Mouse (Mus musculus) ES-Bruce4 (cell line): ENCODE data around the gene Arhgap6.

ENCODE experiments used
- CTCF ChIP-seq: IDR thresholded peaks from one replicate; pipeline ENCODE4 v1.8.1; 2011; ENCODE audit warnings: low read depth, low read length
- EP300 ChIP-seq: IDR thresholded peaks from 2 replicates; pipeline ENCODE4 v1.6.1; 2011; ENCODE audit warnings: low read depth, low read length; ENCODE audit not compliant: insufficient read depth
- POLR2A ChIP-seq: IDR thresholded peaks from one replicate; pipeline ENCODE4 v1.8.1; 2011; ENCODE audit warnings: low read length; ENCODE audit not compliant: insufficient read depth

DNA sequence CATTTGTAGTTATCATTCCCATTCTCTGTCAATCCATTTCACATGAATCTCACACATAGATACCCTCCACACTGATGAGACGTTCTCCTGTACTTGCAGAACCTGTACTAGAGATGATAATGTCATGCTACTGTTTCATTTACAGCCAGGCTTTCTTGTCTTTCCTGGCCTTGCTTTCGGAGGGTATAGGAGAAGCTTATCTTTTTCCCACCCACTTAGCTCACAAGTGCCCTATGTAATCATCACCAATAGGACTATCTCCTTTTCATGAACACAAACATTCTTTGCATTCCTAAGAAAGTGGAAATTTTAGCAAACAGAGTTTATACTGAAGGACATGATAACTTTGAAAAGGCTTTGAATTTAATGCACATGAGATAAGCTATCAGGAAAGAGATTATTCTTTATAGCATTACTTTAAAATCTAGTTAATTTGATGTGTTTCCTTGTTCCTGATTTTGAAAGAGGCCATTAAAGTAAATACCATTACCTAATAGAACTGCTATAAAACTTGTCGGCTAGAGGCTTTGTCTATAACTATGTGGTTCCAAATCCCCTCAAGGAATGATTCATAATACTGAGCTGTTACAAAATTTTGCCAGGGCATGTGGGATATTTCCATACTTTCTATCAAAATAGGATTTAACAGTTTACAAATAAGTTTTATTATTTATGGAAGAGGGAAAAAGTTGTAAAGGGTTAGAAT lies 427.6 kb downstream of the Arhgap6 start:
- TF ChIP-seq CTCF = no peak
- no peak for TF ChIP-seq POLR2A
- TF ChIP-seq EP300 = no peak
